Mouse (Mus musculus) right cerebral cortex, postnatal 4 days (tissue): ENCODE results near the gene Picalm.

Source experiments
- DNase-seq: peaks from one replicate; pipeline ENCODE4 v3.0.0-alpha.2; 2022

Picalm gene

GRCm38 (mm10) chr7:90216511-90216910, 86.5 kb downstream of the Picalm start:
- no peak for DNase-seq

GRCm38 (mm10) chr7:90218122-90218521, 88.1 kb downstream of the Picalm start:
- DNase-seq: no peak

GRCm38 (mm10) chr7:90221487-90221886, 91.5 kb downstream of the Picalm start:
- DNase-seq: no peak

GRCm38 (mm10) chr7:90228075-90228474, 98.1 kb downstream of the Picalm start:
- no peak for DNase-seq

- DNase-seq: peak; percentile 18
These were observed 98.9 kb downstream of the Picalm start for GRCm38 (mm10) chr7:90228884-90229283.

- DNase-seq: no peak
These were observed 101.4 kb downstream of the Picalm start for GRCm38 (mm10) chr7:90231431-90231830.

- DNase-seq: no peak
These were observed 103.9 kb downstream of the Picalm start for GRCm38 (mm10) chr7:90233921-90234320.

- no peak for DNase-seq
These were observed 106.4 kb downstream of the Picalm start for GRCm38 (mm10) chr7:90236289-90236905.

GRCm38 (mm10) chr7:90243151-90243550, 113.1 kb downstream of the Picalm start:
- no peak for DNase-seq

- DNase-seq: no peak
These were observed 113.6 kb downstream of the Picalm start for GRCm38 (mm10) chr7:90243643-90244042.

- no peak for DNase-seq
These were observed 122.9 kb downstream of the Picalm start for GRCm38 (mm10) chr7:90252946-90253345.

GRCm38 (mm10) chr7:90258701-90259100, 128.7 kb downstream of the Picalm start:
- no peak for DNase-seq

- no peak for DNase-seq
These were observed 129.9 kb downstream of the Picalm start for GRCm38 (mm10) chr7:90259899-90260298.

GRCm38 (mm10) chr7:90261902-90262599, 132.0 kb downstream of the Picalm start:
- DNase-seq: no peak
